Mouse (Mus musculus): ENCODE measurements at regions not wholly inside any gene's neighbourhood (a gene's known extent, or its start where the extent isn't known, plus 50 kb on each side); places are given as distances from the start of the nearest gene placed in this dataset.

GRCm38 (mm10) chr13:102108204-102108603 is 340.2 kb upstream of the Pik3r1 start:
- Histone ChIP-seq H3K27ac (ENCODE audit: low read length) (no peak overlapping the region), H3K4me2 (replicated peaks; ENCODE audit: low read depth, low read length) (no peak overlapping the region), H3K4me1 (ENCODE audit: insufficient read depth, low read depth, low read length) (no peaks in the 10 kb centered on the region; the same call in 1 of the 2 replicates), H3K9ac (replicated peaks; ENCODE audit: low read depth) (no peak overlapping the region), H3K4me3 (ENCODE audit: low read depth, low read length) (no peak overlapping the region), H3K36me3 (ENCODE audit: insufficient read depth, low read length) (no peaks in the 10 kb centered on the region), H3K27me3 (replicated peaks; ENCODE audit: insufficient read depth, low read length) (no peaks in the 10 kb centered on the region), H3K9me3 (ENCODE audit: low read length) (no peaks in the 10 kb centered on the region)
- no peak for ATAC-seq
- TF ChIP-seq CTCF (IDR thresholded peaks at IDR 0.05) (no peak), EP300 (IDR thresholded peaks at IDR 0.05) (no peak)
- DNase-seq (ENCODE audit: low spot score): no peak
- WGBS: 47% methylated on average over 1 of the region's 1 CpGs

GRCm38 (mm10) chr13:102108916-102109315 is 340.9 kb upstream of the Pik3r1 start:
- no peaks in the 10 kb centered on the region for H3K36me3 ChIP-seq (ENCODE audit: insufficient read depth, low read length)
- H3K4me3 ChIP-seq (ENCODE audit: low read depth, low read length): no peak overlapping the region
- no peak overlapping the region for H3K27ac ChIP-seq (ENCODE audit: low read length)
- WGBS: 55% methylated on average over 3 of the region's 3 CpGs
- H3K9ac ChIP-seq (replicated peaks; ENCODE audit: low read depth): no peak overlapping the region
- no peak for DNase-seq (ENCODE audit: low spot score)
- TF ChIP-seq EP300 (IDR thresholded peaks at IDR 0.05) (no peak), CTCF (IDR thresholded peaks at IDR 0.05) (no peak)
- no peak overlapping the region for H3K4me2 ChIP-seq (replicated peaks; ENCODE audit: low read depth, low read length)
- no peaks in the 10 kb centered on the region for H3K9me3 ChIP-seq (ENCODE audit: low read length)
- no peaks in the 10 kb centered on the region for H3K4me1 ChIP-seq (ENCODE audit: insufficient read depth, low read depth, low read length)
- ATAC-seq: no peak
- no peaks in the 10 kb centered on the region for H3K27me3 ChIP-seq (replicated peaks; ENCODE audit: insufficient read depth, low read length)

GRCm38 (mm10) chr13:102113941-102114340 is 345.9 kb upstream of the Pik3r1 start:
- H3K27ac ChIP-seq (ENCODE audit: low read length): no peak overlapping the region
- peak; percentile 41; the same call in 1 of the 2 replicates for ATAC-seq
- WGBS: 76% methylated on average over 5 of the region's 5 CpGs

GRCm38 (mm10) chr13:102122341-102122740 is 354.3 kb upstream of the Pik3r1 start:
- no peak overlapping the region for H3K27ac ChIP-seq (ENCODE audit: low read length)
- H3K27me3 ChIP-seq (replicated peaks; ENCODE audit: insufficient read depth, low read length): no peaks in the 10 kb centered on the region
- 83% methylated on average over 6 of the region's 6 CpGs for WGBS
- no peaks in the 10 kb centered on the region for H3K4me1 ChIP-seq (ENCODE audit: insufficient read depth, low read depth, low read length)
- H3K36me3 ChIP-seq (ENCODE audit: insufficient read depth, low read length): no peaks in the 10 kb centered on the region
- H3K4me3 ChIP-seq (ENCODE audit: low read depth, low read length): no peak overlapping the region
- DNase-seq (ENCODE audit: low spot score): no peak
- no peak overlapping the region for H3K4me2 ChIP-seq (replicated peaks; ENCODE audit: low read depth, low read length)
- no peak overlapping the region for H3K9ac ChIP-seq (replicated peaks; ENCODE audit: low read depth)
- no peak for ATAC-seq
- TF ChIP-seq CTCF (IDR thresholded peaks at IDR 0.05) (no peak), EP300 (IDR thresholded peaks at IDR 0.05) (no peak)
- no peaks in the 10 kb centered on the region for H3K9me3 ChIP-seq (ENCODE audit: low read length)

More at GRCm38 (mm10) chr13:102113941-102114340, 345.9 kb upstream of the Pik3r1 start:
- Histone ChIP-seq H3K4me3 (ENCODE audit: low read depth, low read length) (no peak overlapping the region), H3K27me3 (replicated peaks; ENCODE audit: insufficient read depth, low read length) (no peaks in the 10 kb centered on the region), H3K9ac (replicated peaks; ENCODE audit: low read depth) (no peak overlapping the region), H3K9me3 (ENCODE audit: low read length) (no peaks in the 10 kb centered on the region), H3K4me2 (replicated peaks; ENCODE audit: low read depth, low read length) (no peak overlapping the region), H3K36me3 (ENCODE audit: insufficient read depth, low read length) (no peaks in the 10 kb centered on the region), H3K4me1 (ENCODE audit: insufficient read depth, low read depth, low read length) (no peaks in the 10 kb centered on the region)
- DNase-seq (ENCODE audit: low spot score): peak; percentile 48
- TF ChIP-seq CTCF (IDR thresholded peaks at IDR 0.05): no peak
- TF ChIP-seq EP300 (IDR thresholded peaks at IDR 0.05): no peak

- Histone ChIP-seq H3K27ac (ENCODE audit: low read length) (no peak overlapping the region), H3K4me2 (replicated peaks; ENCODE audit: low read depth, low read length) (no peak overlapping the region), H3K9ac (replicated peaks; ENCODE audit: low read depth) (no peak overlapping the region), H3K4me3 (ENCODE audit: low read depth, low read length) (no peak overlapping the region), H3K9me3 (ENCODE audit: low read length) (no peaks in the 10 kb centered on the region), H3K27me3 (replicated peaks; ENCODE audit: insufficient read depth, low read length) (no peaks in the 10 kb centered on the region), H3K4me1 (ENCODE audit: insufficient read depth, low read depth, low read length) (no peaks in the 10 kb centered on the region), H3K36me3 (ENCODE audit: insufficient read depth, low read length) (no peaks in the 10 kb centered on the region)
- WGBS: 67% methylated on average over 4 of the region's 4 CpGs
- ATAC-seq (no peak), DNase-seq (ENCODE audit: low spot score) (no peak)
- TF ChIP-seq EP300 (IDR thresholded peaks at IDR 0.05) (no peak), CTCF (IDR thresholded peaks at IDR 0.05) (no peak)
These were observed 360.0 kb upstream of the Pik3r1 start for GRCm38 (mm10) chr13:102127933-102128430.

- Histone ChIP-seq H3K27me3 (replicated peaks; ENCODE audit: insufficient read depth, low read length) (no peaks in the 10 kb centered on the region), H3K4me2 (replicated peaks; ENCODE audit: low read depth, low read length) (no peak overlapping the region), H3K9ac (replicated peaks; ENCODE audit: low read depth) (no peak overlapping the region), H3K27ac (ENCODE audit: low read length) (no peak overlapping the region), H3K4me1 (ENCODE audit: insufficient read depth, low read depth, low read length) (no peaks in the 10 kb centered on the region), H3K36me3 (ENCODE audit: insufficient read depth, low read length) (no peaks in the 10 kb centered on the region), H3K9me3 (ENCODE audit: low read length) (no peaks in the 10 kb centered on the region), H3K4me3 (ENCODE audit: low read depth, low read length) (no peak overlapping the region)
- WGBS: 87% methylated on average over 2 of the region's 2 CpGs
- ATAC-seq (no peak), DNase-seq (ENCODE audit: low spot score) (no peak)
- TF ChIP-seq EP300 (IDR thresholded peaks at IDR 0.05) (no peak), CTCF (IDR thresholded peaks at IDR 0.05) (no peak)
These were observed 363.4 kb upstream of the Pik3r1 start for GRCm38 (mm10) chr13:102131459-102131858.

GRCm38 (mm10) chr13:102132154-102132553 is 364.1 kb upstream of the Pik3r1 start:
- no peak overlapping the region for H3K27ac ChIP-seq (ENCODE audit: low read length)
- H3K4me2 ChIP-seq (replicated peaks; ENCODE audit: low read depth, low read length): no peak overlapping the region
- ATAC-seq (no peak), DNase-seq (ENCODE audit: low spot score) (no peak)
- WGBS: 77% methylated on average over 5 of the region's 5 CpGs
- H3K27me3 ChIP-seq (replicated peaks; ENCODE audit: insufficient read depth, low read length): no peaks in the 10 kb centered on the region
- no peaks in the 10 kb centered on the region for H3K9me3 ChIP-seq (ENCODE audit: low read length)
- no peaks in the 10 kb centered on the region for H3K4me1 ChIP-seq (ENCODE audit: insufficient read depth, low read depth, low read length)
- no peak overlapping the region for H3K4me3 ChIP-seq (ENCODE audit: low read depth, low read length)
- no peak overlapping the region for H3K9ac ChIP-seq (replicated peaks; ENCODE audit: low read depth)
- H3K36me3 ChIP-seq (ENCODE audit: insufficient read depth, low read length): no peaks in the 10 kb centered on the region
- no peak for TF ChIP-seq CTCF (IDR thresholded peaks at IDR 0.05)
- TF ChIP-seq EP300 (IDR thresholded peaks at IDR 0.05): no peak
